Mouse (Mus musculus) intestine, postnatal 0 days (tissue): ENCODE measurements at regions not wholly inside any gene's neighbourhood (a gene's known extent, or its start where the extent isn't known, plus 50 kb on each side); places are given as distances from the start of the nearest gene placed in this dataset.

Experiments
- ATAC-seq: fragments of 200-750 bp; cut with Nextera tagmentation; 2 replicates; pipeline ENCODE4 v1.8.0; 2017; ENCODE audit warnings: mild to moderate bottlenecking, moderate TSS enrichment, moderate library complexity
- H3K27ac ChIP-seq: fragments of 300-500 bp; sonication (generic); 2 replicates; pipeline ENCODE4 v1.5.1; 2014; ENCODE audit warnings: mild to moderate bottlenecking, low read depth, low read length, moderate library complexity
- H3K27me3 ChIP-seq: fragments of 300-500 bp; sonication (generic); replicated peaks from 2 replicates; pipeline ENCODE4 v1.6.1; 2014; ENCODE audit warnings: low read length, mixed read lengths; ENCODE audit not compliant: control insufficient read depth, insufficient read depth
- H3K36me3 ChIP-seq: fragments of 300-500 bp; sonication (generic); 2 replicates; pipeline ENCODE4 v1.6.1; 2014; ENCODE audit warnings: mild to moderate bottlenecking, moderate library complexity; ENCODE audit not compliant: control insufficient read depth, insufficient read depth
- H3K4me1 ChIP-seq: fragments of 300-500 bp; sonication (generic); replicated peaks from 2 replicates; pipeline ENCODE4 v1.6.1; 2014; ENCODE audit warnings: antibody characterized with exemption, low read length, mixed read lengths; ENCODE audit not compliant: control insufficient read depth, insufficient read depth
- H3K4me2 ChIP-seq: fragments of 300-500 bp; sonication (generic); replicated peaks from 2 replicates; pipeline ENCODE4 v1.6.1; 2014; ENCODE audit warnings: low read depth, mild to moderate bottlenecking, moderate library complexity
- H3K4me3 ChIP-seq: fragments of 300-500 bp; sonication (generic); 2 replicates; pipeline ENCODE4 v1.5.1; 2014; ENCODE audit warnings: low read depth, low read length
- H3K9ac ChIP-seq: fragments of 300-500 bp; sonication (generic); 2 replicates; pipeline ENCODE4 v1.6.1; 2014; ENCODE audit warnings: mild to moderate bottlenecking, low read depth, low read length
- H3K9me3 ChIP-seq: fragments of 300-500 bp; sonication (generic); 2 replicates; pipeline ENCODE4 v1.6.1; 2016; ENCODE audit warnings: mixed run types; ENCODE audit not compliant: control insufficient read depth
- CTCF ChIP-seq: sonication (generic); IDR thresholded peaks from 2 replicates; pipeline ENCODE4 v1.5.1; 2016; ENCODE audit warnings: low read depth, mild to moderate bottlenecking, control low read depth, antibody characterized with exemption, moderate library complexity
- WGBS: fragments of 180-500 bp; shearing (Covaris S2); extraction: QIAGEN DNeasy Blood & Tissue Kit; methylation state at CpG from one replicate; pipeline ENCODE4 v1.1.7; 2014; 5-methylcytosine and 5-hydroxymethylcytosine counted together

- Histone ChIP-seq H3K27me3 (no peaks in the 10 kb centered on the region), H3K36me3 (no peaks in the 10 kb centered on the region), H3K27ac (no peak overlapping the region), H3K4me2 (no peak overlapping the region), H3K4me3 (no peak overlapping the region), H3K9me3 (no peaks in the 10 kb centered on the region), H3K9ac (no peak overlapping the region), H3K4me1 (no peaks in the 10 kb centered on the region)
- no peak for ATAC-seq
- TF ChIP-seq CTCF: no peak
- 82% methylated on average over 11 of the region's 11 CpGs for WGBS
Observed at GRCm38 (mm10) chr7:121589088-121589605, 117.9 kb downstream of the Usp31 start.

DNA sequence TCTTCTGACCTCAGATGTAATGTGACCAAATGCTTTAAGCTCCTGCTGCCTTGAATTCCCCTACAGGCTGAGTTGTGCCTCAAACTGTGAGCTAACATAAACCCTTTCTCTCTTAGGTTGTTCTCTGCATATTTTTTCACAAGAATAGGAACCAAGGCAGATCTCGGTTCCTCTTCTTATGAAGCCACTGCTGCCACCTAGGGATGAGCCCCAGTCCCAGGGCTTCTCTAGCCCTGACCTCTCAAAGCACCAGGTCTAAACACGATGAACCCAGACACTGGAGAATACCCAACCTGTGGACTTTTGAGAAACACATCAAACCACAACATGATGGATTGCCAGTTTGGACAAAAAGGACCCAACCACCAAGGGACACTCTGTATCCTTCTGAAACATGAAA, 119.3 kb downstream of the Usp31 start:
- no peak overlapping the region for H3K9ac ChIP-seq
- no peaks in the 10 kb centered on the region for H3K4me1 ChIP-seq
- H3K27me3 ChIP-seq: no peaks in the 10 kb centered on the region
- WGBS: 57% methylated on average over 2 of the region's 2 CpGs
- no peak for ATAC-seq
- no peak overlapping the region for H3K4me3 ChIP-seq
- no peaks in the 10 kb centered on the region for H3K9me3 ChIP-seq
- no peaks in the 10 kb centered on the region for H3K36me3 ChIP-seq
- TF ChIP-seq CTCF: no peak
- H3K27ac ChIP-seq: no peak overlapping the region
- H3K4me2 ChIP-seq: no peak overlapping the region

DNA sequence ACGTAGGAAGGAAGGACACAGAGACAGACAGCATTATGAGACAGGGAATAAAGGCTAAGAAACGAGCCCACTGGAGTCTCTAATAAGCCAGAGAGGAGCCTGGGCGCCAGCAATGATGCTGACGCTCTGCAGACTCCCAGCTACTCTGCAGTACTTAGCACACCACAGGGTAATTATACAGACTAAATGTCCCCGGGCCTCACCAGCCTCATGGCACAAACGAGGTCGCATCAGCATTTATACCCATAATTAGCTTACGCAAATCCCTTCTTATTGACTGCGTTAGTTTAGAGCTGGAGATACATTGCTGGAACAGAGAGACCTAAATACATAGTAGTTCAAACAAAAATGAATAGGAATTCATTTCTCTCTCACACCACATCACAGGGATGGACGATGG, 121.3 kb downstream of the Usp31 start:
- no peaks in the 10 kb centered on the region for H3K9me3 ChIP-seq
- no peak overlapping the region for H3K9ac ChIP-seq
- H3K27ac ChIP-seq: no peak overlapping the region
- no peaks in the 10 kb centered on the region for H3K36me3 ChIP-seq
- no peaks in the 10 kb centered on the region for H3K4me1 ChIP-seq
- TF ChIP-seq CTCF: no peak
- 74% methylated on average over 10 of the region's 10 CpGs for WGBS
- no peak for ATAC-seq
- no peaks in the 10 kb centered on the region for H3K27me3 ChIP-seq
- no peak overlapping the region for H3K4me3 ChIP-seq
- H3K4me2 ChIP-seq: no peak overlapping the region

- no peaks in the 10 kb centered on the region for H3K9me3 ChIP-seq
- no peaks in the 10 kb centered on the region for H3K36me3 ChIP-seq
- no peak for ATAC-seq
- no peak overlapping the region for H3K4me3 ChIP-seq
- H3K4me1 ChIP-seq: no peaks in the 10 kb centered on the region
- H3K27ac ChIP-seq: no peak overlapping the region
- H3K9ac ChIP-seq: no peak overlapping the region
- WGBS: 71% methylated on average over 4 of the region's 4 CpGs
- no peak overlapping the region for H3K4me2 ChIP-seq
- H3K27me3 ChIP-seq: no peaks in the 10 kb centered on the region
- TF ChIP-seq CTCF: no peak
Observed at GRCm38 (mm10) chr7:121579497-121579896, 127.6 kb downstream of the Usp31 start.

- no peak overlapping the region for H3K4me3 ChIP-seq
- H3K9ac ChIP-seq: no peak overlapping the region
- no peak for ATAC-seq
- no peak overlapping the region for H3K27ac ChIP-seq
- TF ChIP-seq CTCF: no peak
- no peaks in the 10 kb centered on the region for H3K27me3 ChIP-seq
- no peak overlapping the region for H3K4me2 ChIP-seq
- H3K36me3 ChIP-seq: no peaks in the 10 kb centered on the region
- H3K4me1 ChIP-seq: no peaks in the 10 kb centered on the region
- H3K9me3 ChIP-seq: no peaks in the 10 kb centered on the region
- 87% methylated on average over 5 of the region's 5 CpGs for WGBS
Observed at GRCm38 (mm10) chr7:121572681-121573335, 134.2 kb downstream of the Usp31 start.

DNA sequence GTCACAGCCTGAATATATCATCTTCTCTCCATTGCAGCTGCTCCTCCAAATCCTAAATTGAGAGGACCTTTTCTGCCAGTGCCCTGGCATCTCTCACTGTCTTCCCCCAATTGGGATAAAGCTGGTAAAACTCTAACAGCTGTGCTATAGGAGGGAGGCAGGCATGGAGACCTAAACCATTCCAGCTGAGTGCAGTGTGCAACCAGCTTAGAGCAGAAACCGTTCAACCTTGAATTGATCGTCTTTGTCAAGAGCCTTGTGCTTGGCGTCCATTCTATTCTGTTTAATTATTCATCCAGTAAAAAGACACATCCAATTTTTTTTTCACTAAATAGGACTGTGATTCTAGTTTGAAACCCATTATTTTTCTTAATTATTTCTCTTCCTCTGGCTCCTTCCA, 135.3 kb downstream of the Usp31 start:
- Histone ChIP-seq H3K4me3 (no peak overlapping the region), H3K9me3 (no peaks in the 10 kb centered on the region), H3K27me3 (no peaks in the 10 kb centered on the region), H3K27ac (no peak overlapping the region), H3K36me3 (no peaks in the 10 kb centered on the region), H3K4me2 (no peak overlapping the region), H3K9ac (no peak overlapping the region), H3K4me1 (no peaks in the 10 kb centered on the region)
- 83% methylated on average over 3 of the region's 3 CpGs for WGBS
- ATAC-seq: no peak
- no peak for TF ChIP-seq CTCF

DNA sequence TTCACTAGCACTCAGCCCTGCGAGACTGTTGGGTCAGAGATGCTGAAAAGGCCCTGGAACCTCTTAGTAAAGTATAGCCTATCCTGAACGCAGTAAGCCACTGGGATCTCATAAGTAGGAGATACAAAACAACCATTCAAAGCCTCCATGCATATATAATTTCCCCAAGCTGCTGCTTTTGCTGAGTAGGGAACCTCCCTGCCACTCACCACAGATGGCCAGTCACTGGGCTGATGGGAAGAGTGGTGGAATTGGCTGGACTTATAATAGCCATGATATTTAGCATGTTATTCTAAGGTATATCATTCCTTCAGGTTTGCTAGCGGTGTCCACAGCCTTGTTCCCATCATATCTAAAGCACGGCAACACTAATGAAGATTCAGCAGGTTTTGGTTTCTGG, 135.8 kb downstream of the Usp31 start:
- 83% methylated on average over 4 of the region's 4 CpGs for WGBS
- H3K4me1 ChIP-seq: no peaks in the 10 kb centered on the region
- H3K36me3 ChIP-seq: no peaks in the 10 kb centered on the region
- no peak for TF ChIP-seq CTCF
- no peak for ATAC-seq
- no peak overlapping the region for H3K4me3 ChIP-seq
- H3K27ac ChIP-seq: no peak overlapping the region
- H3K9me3 ChIP-seq: no peaks in the 10 kb centered on the region
- no peaks in the 10 kb centered on the region for H3K27me3 ChIP-seq
- no peak overlapping the region for H3K9ac ChIP-seq
- H3K4me2 ChIP-seq: no peak overlapping the region
